In genomic region chr6:113978673-113979072, GRCm38 (mm10) we compare ENCODE assay signal across 21 mouse cellular contexts.
"Had no signal": no experiment of that assay in that cellular context is flagged by ENCODE, and none has a peak within 500 bp of the region (broad histone marks: within the 10 kb centered on the region; RNA-seq: fewer than 3 reads in every experiment).

No protein-coding gene starts in this region.

- DNase-seq: kidney, adult 8-10 months; kidney, postnatal 10 days; kidney, postnatal 4 days; layer of hippocampus, adult 9-11 months; left cerebral cortex, postnatal 4 days; liver, postnatal 0 days; lung, embryonic 14.5 days; right cerebral cortex, postnatal 25 days; spleen, adult 18-20 months; thymus, postnatal 25 days had no signal

- H3K4me1 ChIP-seq: kidney, embryonic 15.5 days; limb, embryonic 12.5 days; limb, embryonic 15.5 days; midbrain, embryonic 12.5 days; midbrain, embryonic 15.5 days; neural tube, embryonic 12.5 days; neural tube, embryonic 15.5 days; stomach, embryonic 15.5 days had no signal

- H3K4me3 ChIP-seq: kidney, embryonic 15.5 days; limb, embryonic 12.5 days; limb, embryonic 15.5 days; midbrain, embryonic 12.5 days; midbrain, embryonic 15.5 days; neural tube, embryonic 12.5 days; neural tube, embryonic 15.5 days; stomach, embryonic 15.5 days had no signal

- ATAC-seq: liver, postnatal 0 days; lung, postnatal 0 days; midbrain, embryonic 15.5 days had no signal

- H3K27ac ChIP-seq: kidney, embryonic 15.5 days; limb, embryonic 12.5 days; limb, embryonic 15.5 days; liver, embryonic 14.5 days; macrophage; midbrain, embryonic 12.5 days; midbrain, embryonic 15.5 days; neural tube, embryonic 12.5 days; neural tube, embryonic 15.5 days; stomach, embryonic 15.5 days had no signal
